Mouse (Mus musculus) fibroblast of lung, adult 2 months (primary cell): Measurements from ENCODE around the gene Pctp.

ENCODE experiments used
- DNase-seq: peaks from one replicate; pipeline ENCODE4 v3.0.0-alpha.2; 2011; ENCODE audit warnings: low read depth

The Pctp gene

GRCm38 (mm10) chr11:89977746-89978352 is 24.8 kb downstream of the Pctp start:
- DNase-seq = no peak

DNA sequence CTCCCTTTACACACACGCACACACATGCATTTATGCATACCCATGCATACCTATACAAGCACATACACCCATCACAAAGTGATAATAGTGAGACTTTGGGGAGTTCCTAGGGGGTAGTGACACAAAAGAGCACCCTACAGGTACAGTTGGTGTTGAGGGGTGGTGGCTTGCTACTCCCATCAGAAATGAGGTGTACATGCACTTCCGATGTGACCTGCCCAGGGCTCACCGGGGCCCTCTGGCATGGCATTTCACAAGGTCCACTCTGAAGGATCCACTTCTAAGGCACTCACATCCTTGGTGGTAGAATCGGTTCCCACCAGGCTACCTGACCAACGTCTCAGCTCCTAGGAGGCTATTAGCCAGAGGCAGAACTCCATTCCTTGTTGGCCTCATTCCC is 26.3 kb downstream of the Pctp start:
- no peak for DNase-seq

DNA sequence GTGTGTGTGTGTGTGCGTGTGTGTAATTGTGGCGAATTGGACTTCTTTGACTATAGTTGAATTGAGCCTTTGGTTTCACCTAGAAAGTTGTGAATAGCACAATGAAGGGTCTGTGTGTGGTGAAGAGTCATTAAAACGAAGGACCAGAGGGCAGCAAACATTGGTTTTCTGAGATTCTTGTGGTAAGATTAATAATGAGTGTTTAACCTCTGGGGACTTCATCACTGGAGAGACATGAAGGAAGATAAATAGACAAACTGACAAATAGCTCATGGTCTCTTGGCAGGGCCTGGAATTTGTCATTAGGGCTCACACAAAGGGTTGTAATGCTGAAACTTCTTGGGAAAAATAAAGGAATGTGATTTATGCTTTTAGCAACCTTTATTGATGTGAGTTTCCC is 31.4 kb downstream of the Pctp start:
- DNase-seq = peak; percentile 36

- peak; percentile 25 for DNase-seq
Observed at GRCm38 (mm10) chr11:89970726-89971125, 32.0 kb downstream of the Pctp start.

DNA sequence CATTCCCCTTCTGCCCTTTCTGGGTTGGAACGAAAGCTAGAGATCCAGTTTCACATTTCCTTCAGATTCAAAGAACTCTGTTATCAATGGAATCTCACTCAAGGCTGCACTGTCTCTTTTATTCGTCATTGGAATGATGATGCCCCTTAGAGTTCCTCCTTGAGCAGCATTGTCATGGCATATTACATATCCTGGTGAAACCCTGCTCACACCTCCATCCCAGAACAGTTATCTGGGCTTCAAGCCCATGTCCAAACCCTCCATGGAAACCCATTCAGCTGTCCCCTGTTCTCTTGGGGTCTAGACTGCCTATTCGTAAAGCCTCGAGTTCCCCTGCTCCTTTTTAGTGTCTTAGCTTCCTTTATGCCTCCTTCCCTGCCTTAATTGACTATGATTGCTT is 33.6 kb downstream of the Pctp start:
- no peak for DNase-seq

GRCm38 (mm10) chr11:89950691-89951270 is 51.9 kb downstream of the Pctp start:
- DNase-seq = no peak

DNA sequence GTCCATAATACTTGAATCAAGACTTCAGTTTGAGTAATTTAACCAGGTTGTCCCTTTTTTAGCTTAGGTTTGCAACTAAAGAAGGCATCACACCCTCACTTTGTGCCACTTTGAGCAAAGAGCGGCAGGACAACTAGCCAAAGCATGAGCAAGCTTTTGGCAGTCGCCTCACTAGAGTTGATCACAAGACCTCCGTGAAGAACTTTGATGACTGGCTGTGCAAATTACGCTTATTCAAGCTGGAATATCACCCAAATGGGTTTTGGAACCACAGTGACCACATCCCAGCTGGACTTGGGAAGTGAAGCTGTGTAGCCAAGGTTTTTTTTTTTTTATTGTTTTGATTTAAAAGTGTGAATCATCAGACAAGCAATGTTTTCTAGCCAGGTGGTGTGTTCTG is 54.9 kb downstream of the Pctp start:
- peak; percentile 85 for DNase-seq

- DNase-seq = no peak
Observed at GRCm38 (mm10) chr11:89945159-89945558, 57.5 kb downstream of the Pctp start.

GRCm38 (mm10) chr11:89937241-89937640 is 65.5 kb downstream of the Pctp start:
- DNase-seq = no peak
